Mouse (Mus musculus): ENCODE measurements at regions not wholly inside any gene's neighbourhood (a gene's known extent, or its start where the extent isn't known, plus 50 kb on each side); places are given as distances from the start of the nearest gene placed in this dataset.

- TF ChIP-seq CTCF (IDR thresholded peaks at IDR 0.05; ENCODE audit: insufficient read depth, low read length) = no peak
- TF ChIP-seq POLR2A (IDR thresholded peaks at IDR 0.05; ENCODE audit: borderline replicate concordance, extremely low read depth, low read depth, low read length) = no peak
Observed at GRCm38 (mm10) chr2:50445963-50446485, 149.4 kb upstream of the Mmadhc start.

All from lung, adult 2 months (tissue).